Mouse (Mus musculus): ENCODE results near the gene Atg16l2. TPM values are rescaled to one million over a fixed set of nuclear protein-coding genes. Genes with fewer than 3 reads are reported as not detected.

The Atg16l2 gene
- polyA plus RNA-seq, 1 experiment from 2014 or later = 23.8 TPM

- Histone ChIP-seq H3K36me3 (no peaks in the 10 kb centered on the region), H3K27ac (ENCODE audit: poor library complexity, severe bottlenecking) (no peak overlapping the region), H3K4me3 (peak overlapping the region; percentile 85), H3K4me2 (peak overlapping the region; percentile 98), H3K4me1 (replicated peaks) (peaks cover 42% of the 10 kb centered on the region), H3K9me3 (replicated peaks) (no peaks in the 10 kb centered on the region), H3K27me3 (replicated peaks) (peaks cover 42% of the 10 kb centered on the region), H3K9ac (peak overlapping the region; percentile 85)
- WGBS = 2% methylated on average over 61 of the region's 61 CpGs
- ATAC-seq (ENCODE audit: insufficient number of reproducible peaks, low FRiP score) = peak; percentile 16; the same call in 1 of the 2 replicates
Measured at GRCm38 (mm10) chr7:101321218-101321827, 19.3 kb upstream of the Atg16l2 start.

- WGBS = 6% methylated on average over 27 of the region's 37 CpGs
- H3K36me3 ChIP-seq = no peaks in the 10 kb centered on the region
- peak overlapping the region; percentile 98 for H3K4me2 ChIP-seq
- H3K27ac ChIP-seq (ENCODE audit: poor library complexity, severe bottlenecking) = no peak overlapping the region
- H3K4me1 ChIP-seq (replicated peaks) = peaks cover 42% of the 10 kb centered on the region
- peak; percentile 54 for ATAC-seq (ENCODE audit: insufficient number of reproducible peaks, low FRiP score)
- peak overlapping the region; percentile 85 for H3K4me3 ChIP-seq
- H3K9ac ChIP-seq = peak overlapping the region; percentile 85
- H3K9me3 ChIP-seq (replicated peaks) = no peaks in the 10 kb centered on the region
- H3K27me3 ChIP-seq (replicated peaks) = peaks cover 35% of the 10 kb centered on the region
Measured at GRCm38 (mm10) chr7:101320399-101321217, 18.6 kb upstream of the Atg16l2 start.

DNA sequence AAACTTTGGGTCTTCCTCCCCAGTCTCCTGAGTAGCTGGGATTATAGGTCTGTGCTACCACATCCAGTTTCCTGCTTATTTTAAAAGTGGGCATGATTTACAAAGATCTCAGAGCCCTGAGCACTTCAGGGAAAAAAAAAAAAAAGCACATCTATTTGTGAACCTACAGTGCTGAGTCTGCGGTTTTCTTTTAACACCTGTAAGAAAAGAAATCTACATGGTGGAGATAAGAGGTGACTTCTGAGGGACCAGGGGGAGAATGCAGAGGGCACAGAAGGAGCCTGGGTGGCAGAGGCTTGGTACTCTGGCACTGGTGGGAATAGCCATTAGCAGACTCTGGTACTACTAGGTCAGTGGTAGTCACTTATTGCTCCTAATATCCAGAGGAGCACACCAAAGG lies 17.7 kb upstream of the Atg16l2 start:
- H3K9me3 ChIP-seq (replicated peaks) = no peaks in the 10 kb centered on the region
- no peak for ATAC-seq (ENCODE audit: insufficient number of reproducible peaks, low FRiP score)
- no peak overlapping the region for H3K27ac ChIP-seq (ENCODE audit: poor library complexity, severe bottlenecking)
- H3K4me2 ChIP-seq = no peak overlapping the region
- no peaks in the 10 kb centered on the region for H3K36me3 ChIP-seq
- no peak overlapping the region for H3K4me3 ChIP-seq
- H3K27me3 ChIP-seq (replicated peaks) = peaks cover 27% of the 10 kb centered on the region
- H3K4me1 ChIP-seq (replicated peaks) = peaks cover 47% of the 10 kb centered on the region
- WGBS = 72% methylated on average over 1 of the region's 1 CpGs
- no peak overlapping the region for H3K9ac ChIP-seq

DNA sequence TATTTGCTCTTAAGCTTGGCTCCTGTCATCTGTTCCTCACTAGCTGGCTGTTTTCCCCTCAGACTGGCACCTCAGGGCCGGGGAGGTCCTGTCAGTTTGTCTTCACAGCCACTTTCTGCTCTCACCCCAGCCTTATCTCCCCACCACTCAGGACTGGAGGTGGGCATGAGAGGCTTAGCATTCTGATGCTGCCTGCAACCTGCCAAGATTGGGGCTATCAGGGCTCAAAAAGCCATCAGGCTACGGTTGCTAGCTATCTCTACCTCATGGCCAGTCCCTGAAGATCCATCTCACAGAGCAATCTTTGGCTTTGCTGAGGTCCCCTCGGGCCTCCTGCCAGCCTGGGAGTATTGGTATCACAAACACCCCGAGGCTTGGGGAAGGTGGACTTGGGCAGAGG lies 16.8 kb upstream of the Atg16l2 start:
- ATAC-seq (ENCODE audit: insufficient number of reproducible peaks, low FRiP score) = no peak
- Histone ChIP-seq H3K36me3 (no peaks in the 10 kb centered on the region), H3K27me3 (replicated peaks) (peaks cover 24% of the 10 kb centered on the region), H3K4me2 (peak overlapping the region; percentile 12), H3K4me1 (replicated peaks) (peaks cover 43% of the 10 kb centered on the region), H3K9me3 (replicated peaks) (no peaks in the 10 kb centered on the region), H3K4me3 (no peak overlapping the region), H3K9ac (no peak overlapping the region), H3K27ac (ENCODE audit: poor library complexity, severe bottlenecking) (no peak overlapping the region)
- 28% methylated on average over 4 of the region's 4 CpGs for WGBS

GRCm38 (mm10) chr7:101317014-101317413 lies 15.0 kb upstream of the Atg16l2 start, which contains the start of gene Stard10:
Stard10 (plus strand) TSS chr7:101317086.
- Histone ChIP-seq H3K36me3 (no peaks in the 10 kb centered on the region), H3K9ac (no peak within 1 kb of the TSS), H3K4me2 (no peak within 1 kb of the TSS), H3K4me1 (replicated peaks) (peaks cover 36% of the 10 kb centered on the region), H3K27ac (ENCODE audit: poor library complexity, severe bottlenecking) (no peak within 1 kb of the TSS), H3K9me3 (replicated peaks) (no peaks in the 10 kb centered on the region), H3K4me3 (no peak within 1 kb of the TSS), H3K27me3 (replicated peaks) (peaks cover 13% of the 10 kb centered on the region; the same call in 1 of the 2 replicates)
- no peak for ATAC-seq (ENCODE audit: insufficient number of reproducible peaks, low FRiP score)
- WGBS = 82% methylated on average over 3 of the region's 3 CpGs

GRCm38 (mm10) chr7:101316591-101317001 lies 14.5 kb upstream of the Atg16l2 start:
- 51% methylated on average over 6 of the region's 6 CpGs for WGBS
- Histone ChIP-seq H3K9ac (no peak overlapping the region), H3K9me3 (replicated peaks) (no peaks in the 10 kb centered on the region), H3K4me1 (replicated peaks) (peaks cover 32% of the 10 kb centered on the region), H3K4me2 (no peak overlapping the region), H3K36me3 (no peaks in the 10 kb centered on the region), H3K27me3 (replicated peaks) (peaks cover 9% of the 10 kb centered on the region; the same call in 1 of the 2 replicates), H3K27ac (ENCODE audit: poor library complexity, severe bottlenecking) (no peak overlapping the region), H3K4me3 (no peak overlapping the region)
- no peak for ATAC-seq (ENCODE audit: insufficient number of reproducible peaks, low FRiP score)

GRCm38 (mm10) chr7:101315699-101316098 lies 13.6 kb upstream of the Atg16l2 start:
- no peak for ATAC-seq (ENCODE audit: insufficient number of reproducible peaks, low FRiP score)
- Histone ChIP-seq H3K27me3 (replicated peaks) (0 out of 2 replicates have a peak, but pooled peaks cover 5% of the 10 kb centered on the region), H3K36me3 (no peaks in the 10 kb centered on the region), H3K27ac (ENCODE audit: poor library complexity, severe bottlenecking) (no peak overlapping the region), H3K9ac (no peak overlapping the region), H3K4me3 (no peak overlapping the region), H3K4me1 (replicated peaks) (peaks cover 28% of the 10 kb centered on the region), H3K9me3 (replicated peaks) (no peaks in the 10 kb centered on the region), H3K4me2 (no peak overlapping the region)

DNA sequence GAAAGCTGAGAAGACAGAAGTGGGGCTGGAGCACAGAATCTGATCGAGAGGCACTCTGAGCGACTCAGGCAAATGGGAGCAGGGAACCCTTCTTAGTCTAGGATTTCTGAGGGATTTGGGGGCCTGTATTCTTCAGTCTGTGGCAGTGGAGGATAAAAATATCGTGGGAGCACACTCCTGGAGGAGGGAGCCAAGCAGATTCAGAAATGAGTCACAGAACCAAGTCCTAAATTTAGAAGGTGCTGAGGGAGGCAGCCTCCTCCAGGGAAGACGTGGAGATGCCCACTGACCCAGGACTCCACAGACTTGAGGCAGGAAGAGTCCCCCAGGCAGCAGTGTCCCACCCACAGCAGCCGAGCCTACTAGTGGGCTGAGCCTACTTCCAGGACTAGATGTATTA lies 12.3 kb upstream of the Atg16l2 start:
- no peak for ATAC-seq (ENCODE audit: insufficient number of reproducible peaks, low FRiP score)
- H3K9me3 ChIP-seq (replicated peaks) = no peaks in the 10 kb centered on the region
- no peak overlapping the region for H3K4me2 ChIP-seq
- no peak overlapping the region for H3K9ac ChIP-seq
- peaks cover 22% of the 10 kb centered on the region for H3K4me1 ChIP-seq (replicated peaks)
- H3K4me3 ChIP-seq = no peak overlapping the region
- H3K27me3 ChIP-seq (replicated peaks) = no peaks in the 10 kb centered on the region
- H3K36me3 ChIP-seq = no peaks in the 10 kb centered on the region
- H3K27ac ChIP-seq (ENCODE audit: poor library complexity, severe bottlenecking) = no peak overlapping the region
- WGBS = 42% methylated on average over 5 of the region's 5 CpGs

- ATAC-seq (ENCODE audit: insufficient number of reproducible peaks, low FRiP score) = no peak
- H3K27me3 ChIP-seq (replicated peaks) = no peaks in the 10 kb centered on the region
- no peak overlapping the region for H3K9ac ChIP-seq
- H3K9me3 ChIP-seq (replicated peaks) = no peaks in the 10 kb centered on the region
- no peak overlapping the region for H3K4me2 ChIP-seq
- WGBS = 84% methylated on average over 3 of the region's 3 CpGs
- H3K27ac ChIP-seq (ENCODE audit: poor library complexity, severe bottlenecking) = no peak overlapping the region
- no peaks in the 10 kb centered on the region for H3K36me3 ChIP-seq
- H3K4me1 ChIP-seq (replicated peaks) = peaks cover 12% of the 10 kb centered on the region
- H3K4me3 ChIP-seq = no peak overlapping the region
Measured at GRCm38 (mm10) chr7:101313033-101313432, 11.0 kb upstream of the Atg16l2 start.

GRCm38 (mm10) chr7:101311061-101311460 lies 9.0 kb upstream of the Atg16l2 start:
- Histone ChIP-seq H3K27ac (ENCODE audit: poor library complexity, severe bottlenecking) (peak overlapping the region; percentile 89; the same call in 1 of the 2 replicates), H3K9ac (no peak overlapping the region)
- WGBS = 18% methylated on average over 2 of the region's 2 CpGs

DNA sequence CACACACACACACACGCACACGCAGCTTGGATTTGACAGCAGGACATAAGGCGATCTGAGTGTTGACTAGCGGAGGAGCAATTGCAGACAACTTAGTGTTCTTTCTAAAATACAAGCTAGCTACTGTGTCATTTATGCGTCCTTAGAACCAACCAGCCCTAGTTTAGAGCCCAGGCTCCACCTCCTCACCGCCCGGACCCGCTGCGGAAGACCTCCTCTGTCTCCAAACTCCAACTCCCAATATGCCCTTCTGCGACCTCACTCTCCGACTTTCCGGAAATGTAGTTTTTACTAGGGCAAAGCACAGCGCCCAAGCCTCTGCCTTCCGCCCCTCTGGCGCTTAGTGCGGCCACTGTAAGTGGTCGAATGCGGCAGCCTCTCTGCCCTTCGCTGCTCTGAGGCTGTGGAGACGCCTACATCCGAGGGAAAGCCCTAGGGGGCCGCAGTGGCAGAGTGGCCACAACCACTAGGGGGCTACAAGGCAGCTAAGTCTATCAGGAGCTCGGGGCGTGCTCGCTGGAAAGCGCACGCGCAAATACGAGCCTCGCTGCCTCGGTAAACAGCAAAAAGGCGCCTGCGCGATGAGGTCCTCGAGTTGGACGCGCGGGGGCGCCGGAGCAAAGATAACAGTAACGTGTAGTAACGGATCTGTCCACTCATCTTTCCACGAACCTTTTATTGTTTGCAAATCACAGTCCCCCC lies 8.4 kb upstream of the Atg16l2 start:
- Histone ChIP-seq H3K27me3 (replicated peaks) (no peaks in the 10 kb centered on the region), H3K4me1 (replicated peaks) (peaks cover 14% of the 10 kb centered on the region), H3K4me3 (peak overlapping the region; percentile 50), H3K9me3 (replicated peaks) (no peaks in the 10 kb centered on the region), H3K4me2 (peak overlapping the region; percentile 63), H3K27ac (ENCODE audit: poor library complexity, severe bottlenecking) (peak overlapping the region; percentile 89), H3K36me3 (no peaks in the 10 kb centered on the region), H3K9ac (peak overlapping the region; percentile 35)
- peak; percentile 94 for ATAC-seq (ENCODE audit: insufficient number of reproducible peaks, low FRiP score)
- WGBS = under 1% methylated on average over 43 of the region's 43 CpGs

More at GRCm38 (mm10) chr7:101311061-101311460, 9.0 kb upstream of the Atg16l2 start:
- H3K9me3 ChIP-seq (replicated peaks) = no peaks in the 10 kb centered on the region
- H3K4me2 ChIP-seq = peak overlapping the region; percentile 63
- peak overlapping the region; percentile 50 for H3K4me3 ChIP-seq
- ATAC-seq (ENCODE audit: insufficient number of reproducible peaks, low FRiP score) = no peak
- H3K4me1 ChIP-seq (replicated peaks) = peaks cover 14% of the 10 kb centered on the region
- no peaks in the 10 kb centered on the region for H3K27me3 ChIP-seq (replicated peaks)
- no peaks in the 10 kb centered on the region for H3K36me3 ChIP-seq

Data from heart, embryonic 12.5 days (tissue).